Comparison of ENCODE assay signal across 24 mouse cellular contexts in genomic region chr19:60731299-60731698, GRCm38 (mm10).
"Had no signal": no experiment of that assay in that cellular context is flagged by ENCODE, and none has a peak within 500 bp of the region (broad histone marks: within the 10 kb centered on the region; RNA-seq: fewer than 3 reads in every experiment).

No protein-coding gene starts in this region.

- DNase-seq: gastrocnemius, adult 2 months; gastrocnemius, postnatal 10 days; gastrocnemius, postnatal 25 days; heart, adult 2 months; heart, postnatal 14 days; heart, postnatal 4 days; kidney, adult 18-20 months; kidney, adult 8-10 months; kidney, postnatal 10 days; kidney, postnatal 25 days; kidney, postnatal 4 days had no signal

- H3K9me3 ChIP-seq: heart, embryonic 13.5 days; heart, embryonic 15.5 days; hindbrain, embryonic 10.5 days; hindbrain, embryonic 12.5 days; intestine, embryonic 15.5 days; limb, embryonic 10.5 days; limb, embryonic 12.5 days had no signal

- ATAC-seq: hindbrain, embryonic 16.5 days; inflammation-experienced regulatory T-cells, adult 6 months; intestine, embryonic 15.5 days; intestine, postnatal 0 days had no signal

- H3K27me3 ChIP-seq: heart, embryonic 15.5 days; hindbrain, embryonic 12.5 days; intestine, embryonic 15.5 days; limb, embryonic 12.5 days had no signal

- H3K4me3 ChIP-seq: gastrocnemius, adult 2 months; heart, adult 2 months; heart, embryonic 13.5 days; heart, embryonic 15.5 days; hindbrain, embryonic 10.5 days; hindbrain, embryonic 12.5 days; intestine, embryonic 15.5 days; layer of hippocampus, adult 2 months; left cerebral cortex, adult 2 months; limb, embryonic 10.5 days; limb, embryonic 12.5 days had no signal

- H3K36me3 ChIP-seq: heart, embryonic 13.5 days; heart, embryonic 15.5 days; hindbrain, embryonic 10.5 days; hindbrain, embryonic 12.5 days; intestine, embryonic 15.5 days; limb, embryonic 10.5 days; limb, embryonic 12.5 days had no signal

- H3K4me2 ChIP-seq: heart, embryonic 13.5 days; heart, embryonic 15.5 days; hindbrain, embryonic 12.5 days; hindbrain, embryonic 14.5 days; intestine, embryonic 15.5 days; limb, embryonic 12.5 days had no signal

- H3K27ac ChIP-seq: gastrocnemius, adult 2 months; heart, adult 2 months; heart, embryonic 13.5 days; heart, embryonic 15.5 days; hindbrain, embryonic 10.5 days; hindbrain, embryonic 12.5 days; hindbrain, embryonic 14.5 days; intestine, embryonic 15.5 days; layer of hippocampus, adult 2 months; left cerebral cortex, adult 2 months; limb, embryonic 10.5 days; limb, embryonic 12.5 days had no signal

- H3K9ac ChIP-seq: heart, embryonic 13.5 days; heart, embryonic 15.5 days; hindbrain, embryonic 12.5 days; hindbrain, embryonic 14.5 days; intestine, embryonic 15.5 days; limb, embryonic 12.5 days had no signal

- H3K4me1 ChIP-seq: heart, embryonic 13.5 days; heart, embryonic 15.5 days; hindbrain, embryonic 10.5 days; hindbrain, embryonic 12.5 days; intestine, embryonic 15.5 days; limb, embryonic 10.5 days; limb, embryonic 12.5 days had no signal
